ENCODE assay signal across 11 mouse cellular contexts in genomic region chr7:3594686-3595085, GRCm38 (mm10). TPM values are rescaled to one million over a fixed set of nuclear protein-coding genes. Genes with fewer than 3 reads are reported as not detected.
DNase-seq lines count a peak whose midpoint lies in the region; ATAC-seq lines count a peak whose summit lies in the region.
"Had no signal": no experiment of that assay in that cellular context is flagged by ENCODE, and none has a peak within 500 bp of the region (broad histone marks: within the 10 kb centered on the region; RNA-seq: fewer than 3 reads in every experiment).

No protein-coding gene starts in this region.

- no peaks in the 10 kb centered on the region for H3K36me3 ChIP-seq in erythroblast, embryonic 14.5 days (ENCODE audit: control insufficient read depth)
- no peaks in the 10 kb centered on the region for H3K36me3 ChIP-seq in midbrain, embryonic 10.5 days

- WGBS in midbrain, embryonic 10.5 days = 31% methylated on average over 5 of the region's 5 CpGs

- H3K4me3 ChIP-seq in erythroblast, embryonic 14.5 days (replicated peaks) = peak overlapping the region; percentile 48
- H3K4me3 ChIP-seq in midbrain, embryonic 10.5 days = no peak overlapping the region

- no peak for ATAC-seq in erythroblast, adult 5-6 weeks (replicated peaks; ENCODE audit: low FRiP score, poor library complexity, severe bottlenecking)
- ATAC-seq in granulocyte monocyte progenitor cell, adult 5-6 weeks (replicated peaks; ENCODE audit: poor library complexity, severe bottlenecking) = peak; percentile 53
- ATAC-seq in megakaryocyte progenitor cell, adult 5-6 weeks (replicated peaks; ENCODE audit: poor library complexity) = peak; percentile 57

- H3K9me3 ChIP-seq in erythroblast, embryonic 14.5 days (ENCODE audit: control insufficient read depth, low read length) = no peaks in the 10 kb centered on the region
- no peaks in the 10 kb centered on the region for H3K9me3 ChIP-seq in midbrain, embryonic 10.5 days (replicated peaks)

- no peaks in the 10 kb centered on the region for H3K27me3 ChIP-seq in erythroblast, embryonic 14.5 days (ENCODE audit: control insufficient read depth)
- no peaks in the 10 kb centered on the region for H3K27me3 ChIP-seq in midbrain, embryonic 10.5 days (ENCODE audit: low read depth, poor library complexity, severe bottlenecking)

- H3K27ac ChIP-seq in midbrain, embryonic 10.5 days (replicated peaks) = no peak overlapping the region

- H3K4me1 ChIP-seq in erythroblast, embryonic 14.5 days (ENCODE audit: control insufficient read depth) = peaks cover 6% of the 10 kb centered on the region
- no peaks in the 10 kb centered on the region for H3K4me1 ChIP-seq in midbrain, embryonic 10.5 days

- DNase-seq in kidney, postnatal 10 days = peak; percentile 8
- DNase-seq in kidney, postnatal 36 days = no peak
- DNase-seq in midbrain, embryonic 10.5 days (ENCODE audit: low spot score) = no peak
- no peak for DNase-seq in frontal cortex, postnatal 14 days (ENCODE audit: low spot score in 2 of 2)
- DNase-seq: layer of hippocampus, adult 9-11 months had no signal

RNA-seq across cellular contexts. Expression of gene Oscar, which starts 21.3 kb away (rescaled TPM):
- not detected in 2 replicates for polyA plus RNA-seq in erythroblast, embryonic 14.5 days (2012)
- total RNA-seq in erythroblast, adult 5-6 weeks (2015; ENCODE audit: low replicate concordance) = not detected in 2 replicates
- total RNA-seq in erythroblast, adult 5-6 weeks (2017; ENCODE audit: low replicate concordance) = not detected in 2 replicates
- total RNA-seq in granulocyte monocyte progenitor cell, adult 5-6 weeks (2014; fragmentation: Nextera tagmentation) = not detected in 2 replicates
- total RNA-seq in granulocyte monocyte progenitor cell, adult 5-6 weeks (2017) = not detected in 2 replicates
- 0.22 TPM in 1 of 2 replicates, not detected in the other for total RNA-seq in megakaryocyte progenitor cell, adult 5-6 weeks (2015)
- total RNA-seq in megakaryocyte progenitor cell, adult 5-6 weeks (2017) = not detected in 2 replicates
- not detected in 2 replicates for polyA plus RNA-seq in midbrain, embryonic 10.5 days (2016; fragmentation: Nextera tagmentation; extraction: Ambion mirVana)
- total RNA-seq: adrenal gland, postnatal 36 days; gastrocnemius, adult 18-20 months had no signal

RNA-seq across cellular contexts. Expression of gene Ndufa3, which starts 22.5 kb away (rescaled TPM):
- 3.6 and 5.5 TPM in 2 replicates for polyA plus RNA-seq in erythroblast, embryonic 14.5 days (2012)
- 136 and 146 TPM in 2 replicates for total RNA-seq in erythroblast, adult 5-6 weeks (2015; ENCODE audit: low replicate concordance)
- total RNA-seq in erythroblast, adult 5-6 weeks (2017; ENCODE audit: low replicate concordance) = 46.0 and 54.0 TPM in 2 replicates
- total RNA-seq in granulocyte monocyte progenitor cell, adult 5-6 weeks (2014; fragmentation: Nextera tagmentation) = 395 and 454 TPM in 2 replicates
- total RNA-seq in granulocyte monocyte progenitor cell, adult 5-6 weeks (2017) = 132 and 210 TPM in 2 replicates
- total RNA-seq in megakaryocyte progenitor cell, adult 5-6 weeks (2015) = 273 and 300 TPM in 2 replicates
- total RNA-seq in megakaryocyte progenitor cell, adult 5-6 weeks (2017) = 219 and 232 TPM in 2 replicates
- 372 and 423 TPM in 2 replicates for polyA plus RNA-seq in midbrain, embryonic 10.5 days (2016; fragmentation: Nextera tagmentation; extraction: Ambion mirVana)

RNA-seq across cellular contexts. Expression of gene Tfpt, which starts 35.0 kb away (rescaled TPM):
- polyA plus RNA-seq in erythroblast, embryonic 14.5 days (2012) = 3.1 and 3.3 TPM in 2 replicates
- 4.2 and 4.6 TPM in 2 replicates for total RNA-seq in erythroblast, adult 5-6 weeks (2015; ENCODE audit: low replicate concordance)
- 15.4 and 15.5 TPM in 2 replicates for total RNA-seq in erythroblast, adult 5-6 weeks (2017; ENCODE audit: low replicate concordance)
- total RNA-seq in granulocyte monocyte progenitor cell, adult 5-6 weeks (2014; fragmentation: Nextera tagmentation) = 32.8 and 33.8 TPM in 2 replicates
- total RNA-seq in granulocyte monocyte progenitor cell, adult 5-6 weeks (2017) = 32.5 and 36.8 TPM in 2 replicates
- total RNA-seq in megakaryocyte progenitor cell, adult 5-6 weeks (2015) = 16.8 and 31.8 TPM in 2 replicates
- 34.4 and 44.2 TPM in 2 replicates for total RNA-seq in megakaryocyte progenitor cell, adult 5-6 weeks (2017)
- polyA plus RNA-seq in midbrain, embryonic 10.5 days (2016; fragmentation: Nextera tagmentation; extraction: Ambion mirVana) = 30.3 and 30.8 TPM in 2 replicates

RNA-seq across cellular contexts. Expression of gene Prpf31, which starts 35.1 kb away (rescaled TPM):
- 3.2 TPM in 2 replicates for polyA plus RNA-seq in erythroblast, embryonic 14.5 days (2012)
- total RNA-seq in erythroblast, adult 5-6 weeks (2015; ENCODE audit: low replicate concordance) = 8.8 and 10.4 TPM in 2 replicates
- 9.5 and 16.4 TPM in 2 replicates for total RNA-seq in erythroblast, adult 5-6 weeks (2017; ENCODE audit: low replicate concordance)
- total RNA-seq in granulocyte monocyte progenitor cell, adult 5-6 weeks (2014; fragmentation: Nextera tagmentation) = 47.8 and 91.0 TPM in 2 replicates
- total RNA-seq in granulocyte monocyte progenitor cell, adult 5-6 weeks (2017) = 123 and 132 TPM in 2 replicates
- 33.0 and 37.3 TPM in 2 replicates for total RNA-seq in megakaryocyte progenitor cell, adult 5-6 weeks (2015)
- total RNA-seq in megakaryocyte progenitor cell, adult 5-6 weeks (2017) = 113 and 130 TPM in 2 replicates
- polyA plus RNA-seq in midbrain, embryonic 10.5 days (2016; fragmentation: Nextera tagmentation; extraction: Ambion mirVana) = 174 and 180 TPM in 2 replicates

RNA-seq across cellular contexts. Expression of gene Cnot3, which starts 50.4 kb away (rescaled TPM):
- 50.1 and 53.8 TPM in 2 replicates for polyA plus RNA-seq in erythroblast, embryonic 14.5 days (2012)
- total RNA-seq in erythroblast, adult 5-6 weeks (2015; ENCODE audit: low replicate concordance) = 80.9 and 94.9 TPM in 2 replicates
- total RNA-seq in erythroblast, adult 5-6 weeks (2017; ENCODE audit: low replicate concordance) = 15.2 and 20.4 TPM in 2 replicates
- total RNA-seq in granulocyte monocyte progenitor cell, adult 5-6 weeks (2014; fragmentation: Nextera tagmentation) = 138 and 156 TPM in 2 replicates
- total RNA-seq in granulocyte monocyte progenitor cell, adult 5-6 weeks (2017) = 19.0 and 22.7 TPM in 2 replicates
- total RNA-seq in megakaryocyte progenitor cell, adult 5-6 weeks (2015) = 114 and 122 TPM in 2 replicates
- total RNA-seq in megakaryocyte progenitor cell, adult 5-6 weeks (2017) = 20.0 and 25.3 TPM in 2 replicates
- polyA plus RNA-seq in midbrain, embryonic 10.5 days (2016; fragmentation: Nextera tagmentation; extraction: Ambion mirVana) = 75.2 and 82.7 TPM in 2 replicates
